Mouse (Mus musculus): ENCODE measurements around the gene Tpsg1. TPM values are rescaled to one million over a fixed set of nuclear protein-coding genes. Genes with fewer than 3 reads are reported as not detected.

The Tpsg1 gene
- total RNA-seq, 1 experiment from 2014 or later = not detected

Other genes with a start within 250 kb of the Tpsg1 start
- gene Ptx4, start 248.5 kb upstream of the Tpsg1 start, total RNA-seq (2017) = 0.40 TPM in 1 of 2 replicates, not detected in the other
- 7.0 and 7.7 TPM in 2 replicates for gene Clcn7, start 235.9 kb upstream of the Tpsg1 start, total RNA-seq (2017)
- not detected in 2 replicates for gene Ccdc154, start 206.8 kb upstream of the Tpsg1 start, total RNA-seq (2017)
- gene Gm38655, start 193.8 kb upstream of the Tpsg1 start, total RNA-seq (2017) = not detected in 2 replicates
- gene BC003965, start 184.7 kb upstream of the Tpsg1 start, total RNA-seq (2017) = 13.3 and 18.7 TPM in 2 replicates
- gene Unkl, start 180.9 kb upstream of the Tpsg1 start, total RNA-seq (2017) = 11.6 and 14.4 TPM in 2 replicates
- 16.6 and 21.9 TPM in 2 replicates for gene Gnptg, start 129.1 kb upstream of the Tpsg1 start, total RNA-seq (2017)
- gene Tsr3, start 129.1 kb upstream of the Tpsg1 start, total RNA-seq (2017) = 29.1 and 29.9 TPM in 2 replicates
- gene Baiap3, start 112.9 kb upstream of the Tpsg1 start, total RNA-seq (2017) = 1.3 and 1.8 TPM in 2 replicates
- gene Ube2i, start 94.7 kb upstream of the Tpsg1 start, total RNA-seq (2017) = 371 and 385 TPM in 2 replicates
- 10.8 and 48.7 TPM in 2 replicates for gene Prss34, start 70.9 kb upstream of the Tpsg1 start, total RNA-seq (2017)
- not detected in 2 replicates for gene Prss28, start 60.6 kb upstream of the Tpsg1 start, total RNA-seq (2017)
- not detected in 2 replicates for gene Prss29, start 50.6 kb upstream of the Tpsg1 start, total RNA-seq (2017)
- not detected in 2 replicates for gene Tpsab1, start 23.7 kb upstream of the Tpsg1 start, total RNA-seq (2017)
- not detected in 2 replicates for gene Tpsb2, start 3.0 kb upstream of the Tpsg1 start, total RNA-seq (2017)
- gene Cacna1h, start 64.5 kb downstream of the Tpsg1 start, total RNA-seq (2017) = 0.74 TPM in 1 of 2 replicates, not detected in the other
- not detected in 2 replicates for gene Tekt4, start 85.3 kb downstream of the Tpsg1 start, total RNA-seq (2017)
- gene Sstr5, start 128.0 kb downstream of the Tpsg1 start, total RNA-seq (2017) = not detected in 2 replicates
- gene Sox8, start 201.4 kb downstream of the Tpsg1 start, total RNA-seq (2017) = not detected in 2 replicates
- gene Lmf1, start 209.8 kb downstream of the Tpsg1 start, total RNA-seq (2017) = 6.7 and 12.1 TPM in 2 replicates